Mouse (Mus musculus) liver, adult 2 months (tissue): Measurements from ENCODE around the gene Helz. TPM values are rescaled to one million over a fixed set of nuclear protein-coding genes. Genes with fewer than 3 reads are reported as not detected.
A peak's percentile ranks its signal among the peaks of the same experiment; 100 is the strongest.

Experiments used
- DNase-seq: peaks from one replicate; pipeline ENCODE4 v3.0.0-alpha.2; 2011; ENCODE audit warnings: low read depth, low spot score; ENCODE audit errors: extremely low read depth
- H3K27ac ChIP-seq: fragments of 200-500 bp; replicated peaks from 2 replicates; pipeline ENCODE4 v1.5.1; 2012; ENCODE audit warnings: low read depth, mild to moderate bottlenecking, control low read depth, inconsistent platforms, low read length; ENCODE audit not compliant: insufficient read depth
- H3K27me3 ChIP-seq: fragments of 200-500 bp; 2 replicates; pipeline ENCODE4 v1.6.1; 2012; ENCODE audit warnings: mild to moderate bottlenecking, moderate library complexity, low read length, inconsistent platforms; ENCODE audit not compliant: control insufficient read depth, insufficient read depth
- H3K36me3 ChIP-seq: fragments of 200-500 bp; 2 replicates; pipeline ENCODE4 v1.6.1; 2012; ENCODE audit warnings: low read length, inconsistent platforms; ENCODE audit not compliant: control insufficient read depth, insufficient read depth
- H3K4me1 ChIP-seq: fragments of 200-500 bp; 2 replicates; pipeline ENCODE4 v1.6.1; 2011; ENCODE audit warnings: low read length; ENCODE audit not compliant: control insufficient read depth, insufficient read depth
- H3K4me3 ChIP-seq: fragments of 200-500 bp; 2 replicates; pipeline ENCODE4 v1.5.1; 2011; ENCODE audit warnings: low read depth, mild to moderate bottlenecking, control low read depth, low read length, moderate library complexity; ENCODE audit not compliant: insufficient read depth
- H3K79me2 ChIP-seq: fragments of 200-500 bp; 2 replicates; pipeline ENCODE4 v1.6.1; 2012; ENCODE audit warnings: inconsistent platforms, mild to moderate bottlenecking, low read length, moderate library complexity; ENCODE audit not compliant: control insufficient read depth, insufficient read depth
- H3K9ac ChIP-seq: fragments of 200-500 bp; 2 replicates; pipeline ENCODE4 v1.6.1; 2012; ENCODE audit warnings: low read depth, mild to moderate bottlenecking, control low read depth, inconsistent platforms, low read length
- CTCF ChIP-seq: fragments of 200-500 bp; IDR thresholded peaks from 2 replicates; pipeline ENCODE4 v1.5.1; 2011; ENCODE audit warnings: low read depth, low read length, control low read depth
- POLR2A ChIP-seq: fragments of 200-500 bp; IDR thresholded peaks from 2 replicates; pipeline ENCODE4 v1.6.1; 2011; ENCODE audit warnings: low read length, control low read depth; ENCODE audit not compliant: insufficient read depth; ENCODE audit errors: extremely low read depth
- WGBS: fragments of 180-500 bp; shearing (Covaris S2); methylation state at CpG from one replicate; pipeline ENCODE4 v1.1.7; 2018; 5-methylcytosine and 5-hydroxymethylcytosine counted together
- polyA plus RNA-seq: library from polyadenylated mRNA; depleted of rRNA; stranded (reverse); fragments of >200 nt; gene quantifications from 2 replicates; pipeline ENCODE4 v1.2.3, GENCODE M21; 2012
- total RNA-seq: library from RNA; depleted of rRNA; stranded (reverse); fragments of >200 nt; gene quantifications from 2 replicates; pipeline ENCODE4 v1.2.3, GENCODE M21; 2014

Helz gene
- total and polyA plus RNA-seq, 2 experiments: 5.3 to 6.4 TPM

DNA sequence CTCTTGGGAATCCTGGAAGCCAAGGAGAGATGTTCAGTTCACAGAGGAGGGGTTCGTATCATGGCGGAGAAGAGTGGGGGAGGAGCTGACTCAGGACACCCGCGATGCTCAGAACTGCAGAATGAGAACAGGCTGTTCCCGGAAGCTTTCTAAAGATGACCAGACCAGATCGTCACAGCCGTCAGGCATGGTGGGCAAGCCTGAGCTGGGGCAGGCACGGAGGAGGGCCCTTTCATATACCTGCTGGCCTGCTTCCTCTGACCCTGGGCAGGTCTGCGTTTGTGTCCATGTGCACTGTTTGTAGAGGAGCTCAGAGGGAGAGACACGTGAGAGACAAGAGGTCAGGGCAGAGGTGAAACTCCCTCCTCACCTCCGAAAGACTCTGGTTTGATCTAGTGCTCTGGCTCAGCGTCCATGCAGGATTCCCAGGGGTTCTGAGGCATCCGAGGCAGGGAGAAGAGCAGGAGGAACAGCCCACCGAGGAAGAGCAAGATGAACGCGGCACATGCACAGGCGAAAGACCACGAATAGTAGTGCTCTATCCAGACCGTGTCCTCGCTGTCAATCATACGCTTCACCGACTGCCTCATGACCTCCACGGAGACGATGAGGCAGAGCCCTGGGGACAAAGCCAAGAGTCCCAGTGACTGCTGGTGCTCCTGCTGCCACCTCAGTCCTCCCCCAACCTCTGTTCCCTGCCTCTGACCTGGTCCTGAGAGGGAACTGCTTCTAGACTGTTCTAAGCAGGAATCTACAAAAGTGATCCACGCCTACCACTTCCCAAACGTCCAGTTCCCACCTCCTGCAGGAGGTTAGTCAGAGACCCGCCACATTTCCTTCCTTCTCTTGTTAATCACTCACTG is 155.8 kb downstream of the Helz start:
- Histone ChIP-seq H3K79me2 (no peaks in the 10 kb centered on the region), H3K27me3 (no peaks in the 10 kb centered on the region), H3K4me1 (no peaks in the 10 kb centered on the region; the same call in 1 of the 2 replicates), H3K9ac (no peak overlapping the region), H3K36me3 (no peaks in the 10 kb centered on the region), H3K27ac (no peak overlapping the region), H3K4me3 (no peak overlapping the region)
- TF ChIP-seq CTCF: no peak
- TF ChIP-seq POLR2A: no peak
- DNase-seq: peak; percentile 54
- 32% methylated on average over 27 of the region's 27 CpGs for WGBS

DNA sequence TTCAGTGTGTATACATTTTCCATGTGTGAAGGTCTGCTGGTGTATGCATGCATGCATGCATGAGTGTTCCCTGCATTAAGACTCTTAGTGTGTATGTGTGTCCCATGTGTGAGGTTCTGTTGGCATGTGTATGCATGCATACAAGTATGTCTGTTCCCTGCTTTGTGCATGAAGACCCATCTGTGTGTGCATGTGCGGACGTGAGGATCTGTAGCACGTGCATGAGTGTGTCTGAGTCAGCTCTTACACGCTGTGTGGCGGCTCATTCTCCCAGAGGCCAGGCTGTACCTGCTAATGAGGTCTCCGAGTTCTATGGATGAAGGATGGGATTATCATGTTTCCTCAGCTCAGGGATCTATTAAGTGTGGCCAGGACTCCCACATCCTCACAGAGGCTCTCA is 157.3 kb downstream of the Helz start:
- H3K36me3 ChIP-seq: no peaks in the 10 kb centered on the region
- no peaks in the 10 kb centered on the region for H3K27me3 ChIP-seq
- H3K4me1 ChIP-seq: no peaks in the 10 kb centered on the region; the same call in 1 of the 2 replicates
- 85% methylated on average over 6 of the region's 6 CpGs for WGBS
- H3K27ac ChIP-seq: no peak overlapping the region
- H3K9ac ChIP-seq: no peak overlapping the region
- TF ChIP-seq CTCF (no peak), POLR2A (no peak)
- no peaks in the 10 kb centered on the region for H3K79me2 ChIP-seq
- DNase-seq: no peak
- no peak overlapping the region for H3K4me3 ChIP-seq

DNA sequence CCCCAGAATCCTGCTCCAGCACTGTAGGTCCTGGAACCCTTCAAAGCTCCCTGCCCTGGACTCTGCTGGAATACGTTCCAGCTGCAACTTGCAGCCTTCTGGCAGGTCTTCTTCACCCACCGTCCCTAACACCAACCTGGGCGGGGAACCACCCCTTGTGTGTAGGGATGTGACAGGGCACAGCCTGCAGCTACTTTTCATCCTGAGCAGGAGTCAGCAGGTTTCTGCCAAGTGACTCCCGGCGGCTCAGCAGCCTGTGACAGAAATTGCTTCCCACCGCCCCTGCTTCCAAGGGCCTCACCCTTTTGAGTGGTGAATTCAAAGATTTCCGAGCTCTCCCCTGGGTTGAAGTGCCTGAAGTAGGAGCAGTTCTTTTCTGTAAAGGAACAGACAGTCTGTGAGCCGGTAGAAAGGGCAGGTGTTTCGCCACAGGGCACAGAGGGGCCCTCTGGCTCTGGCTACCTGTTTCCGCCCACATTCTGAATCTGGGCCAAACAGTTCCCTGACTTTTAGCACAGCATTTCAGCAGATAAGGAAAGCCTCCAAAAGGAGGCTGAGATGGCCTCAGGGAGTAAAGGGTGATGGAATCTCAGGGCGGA is 157.8 kb downstream of the Helz start:
- no peak overlapping the region for H3K9ac ChIP-seq
- H3K79me2 ChIP-seq: no peaks in the 10 kb centered on the region
- H3K4me3 ChIP-seq: no peak overlapping the region
- DNase-seq: peak; percentile 61
- WGBS: 36% methylated on average over 11 of the region's 11 CpGs
- no peak overlapping the region for H3K27ac ChIP-seq
- H3K36me3 ChIP-seq: no peaks in the 10 kb centered on the region
- TF ChIP-seq POLR2A (no peak), CTCF (no peak)
- H3K4me1 ChIP-seq: no peaks in the 10 kb centered on the region; the same call in 1 of the 2 replicates
- no peaks in the 10 kb centered on the region for H3K27me3 ChIP-seq

DNA sequence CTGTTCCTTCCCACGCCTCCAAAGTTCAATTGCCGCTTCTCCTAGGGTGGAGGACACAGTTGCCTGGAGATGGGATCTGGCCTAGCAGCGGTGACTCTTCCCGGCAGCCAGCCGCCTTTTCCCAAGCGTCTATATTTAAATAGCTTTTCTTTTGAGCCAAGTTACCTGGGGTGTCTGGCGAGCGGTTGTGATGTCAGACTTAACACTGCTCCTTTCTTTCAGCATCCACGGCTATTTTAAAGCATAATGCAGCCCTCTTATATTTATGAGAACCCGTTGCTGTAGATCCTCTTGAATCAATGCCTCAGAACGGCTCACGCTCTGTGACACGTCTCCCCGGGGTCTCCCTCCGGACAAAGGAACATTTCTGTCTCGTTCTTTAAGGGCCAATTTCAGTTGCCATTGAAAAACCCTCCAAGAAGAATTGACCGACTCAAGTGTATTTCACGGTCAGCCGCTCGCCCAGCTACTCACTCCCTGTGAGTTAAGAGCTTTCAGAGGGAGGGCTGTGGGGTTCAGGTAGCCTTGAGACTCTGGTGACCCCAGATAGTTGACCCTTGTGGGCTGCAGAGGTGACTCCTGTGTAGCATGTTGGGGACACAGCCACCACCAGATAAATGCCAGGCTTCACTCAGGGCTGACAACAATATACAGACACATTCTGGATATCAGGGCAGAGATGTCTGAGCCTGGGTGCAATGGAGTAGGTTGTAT is 160.3 kb downstream of the Helz start:
- Histone ChIP-seq H3K9ac (no peak overlapping the region), H3K27me3 (no peaks in the 10 kb centered on the region), H3K4me1 (no peaks in the 10 kb centered on the region; the same call in none of the 2 replicates), H3K4me3 (no peak overlapping the region), H3K27ac (no peak overlapping the region), H3K36me3 (no peaks in the 10 kb centered on the region), H3K79me2 (no peaks in the 10 kb centered on the region)
- TF ChIP-seq CTCF: no peak
- no peak for TF ChIP-seq POLR2A
- DNase-seq: no peak
- 92% methylated on average over 20 of the region's 20 CpGs for WGBS

DNA sequence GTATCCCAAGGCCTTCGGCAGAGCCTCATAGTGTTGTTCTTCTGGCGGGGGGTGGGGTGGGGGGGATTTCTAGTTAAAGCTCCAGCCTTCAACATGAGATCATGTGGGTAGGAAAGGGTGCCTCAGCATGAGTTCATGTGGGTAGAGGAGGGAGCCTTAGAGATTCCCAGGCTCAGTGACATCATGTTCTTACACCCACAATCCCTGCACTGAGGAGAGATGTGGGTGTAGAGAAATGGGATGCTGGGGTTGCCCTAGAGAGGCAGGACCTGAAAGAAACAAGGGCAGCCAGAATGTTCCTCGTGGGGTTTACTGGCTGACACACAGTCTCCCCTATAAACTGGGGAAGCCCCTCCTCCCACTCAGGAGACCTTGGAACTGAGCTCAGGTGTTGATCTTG is 162.6 kb downstream of the Helz start:
- WGBS: 54% methylated on average over 3 of the region's 3 CpGs
- no peak overlapping the region for H3K9ac ChIP-seq
- no peak for DNase-seq
- no peaks in the 10 kb centered on the region for H3K36me3 ChIP-seq
- no peak overlapping the region for H3K27ac ChIP-seq
- H3K4me3 ChIP-seq: no peak overlapping the region
- no peaks in the 10 kb centered on the region; the same call in none of the 2 replicates for H3K4me1 ChIP-seq
- no peaks in the 10 kb centered on the region for H3K79me2 ChIP-seq
- no peaks in the 10 kb centered on the region for H3K27me3 ChIP-seq
- TF ChIP-seq CTCF: no peak
- TF ChIP-seq POLR2A: no peak
